Mouse (Mus musculus): ENCODE data around the gene Add3.

Add3 gene

DNA sequence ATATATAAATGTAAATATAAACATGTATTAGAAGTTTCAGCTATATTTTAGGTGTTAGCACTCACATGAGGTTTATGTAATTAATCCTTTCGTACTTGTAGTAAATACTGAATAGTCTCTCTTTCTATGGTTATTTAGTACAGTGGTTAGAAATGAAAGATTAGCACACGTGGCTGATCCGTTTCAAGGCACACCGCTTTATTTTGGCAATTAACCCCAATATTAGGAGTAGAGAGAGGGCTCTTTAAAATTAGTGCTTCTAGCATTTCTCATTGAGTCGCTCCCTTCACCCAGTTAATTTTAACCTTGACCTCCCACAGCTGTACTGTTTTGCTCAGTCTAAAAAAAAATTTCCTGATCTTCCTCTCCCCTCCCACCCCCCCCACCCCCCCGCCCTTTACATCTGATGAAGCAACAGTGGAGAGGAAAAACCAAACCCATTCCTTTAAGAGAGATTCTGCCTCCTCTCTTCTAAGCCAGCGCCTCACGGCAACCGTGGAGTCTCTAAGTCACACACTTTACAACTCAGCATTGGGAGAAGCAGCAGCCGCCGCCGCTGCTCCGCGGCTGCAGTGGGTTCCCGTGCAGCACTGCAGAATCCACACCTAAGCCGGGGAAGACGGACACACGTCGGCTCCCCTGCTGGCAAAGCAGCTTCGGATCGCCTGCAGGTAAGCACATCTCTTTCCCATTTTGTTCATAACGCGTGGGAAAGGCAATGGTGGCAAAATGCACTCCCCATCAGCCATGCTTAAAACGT is at the start of gene Add3:
Add3 (plus strand) TSS at position 400 of the 760 bp plus-strand sequence.
- DNase-seq: peak; percentile 38

DNA sequence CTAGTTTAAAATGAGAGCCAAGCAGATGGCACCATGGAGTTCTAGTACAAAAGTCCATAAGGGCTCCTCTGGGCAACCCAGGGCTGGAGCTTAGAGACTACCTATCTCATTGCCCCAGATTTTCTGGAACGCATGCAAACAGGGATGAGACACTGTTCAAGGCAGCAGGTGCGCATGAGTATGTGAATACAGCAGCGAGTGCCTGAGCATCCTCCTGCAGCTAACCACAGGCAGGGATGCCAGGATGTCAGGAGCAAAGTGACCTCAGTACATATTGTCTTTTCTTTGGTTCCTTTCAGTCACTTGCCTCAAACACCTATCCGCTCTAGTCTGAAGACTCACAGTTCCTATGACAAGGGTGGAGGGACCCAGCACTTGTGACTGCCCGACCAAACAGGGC is 49.6 kb upstream of the Add3 start:
- DNase-seq: no peak

GRCm38 (mm10) chr19:53092251-53092650 is 48.0 kb upstream of the Add3 start:
- no peak for DNase-seq

DNA sequence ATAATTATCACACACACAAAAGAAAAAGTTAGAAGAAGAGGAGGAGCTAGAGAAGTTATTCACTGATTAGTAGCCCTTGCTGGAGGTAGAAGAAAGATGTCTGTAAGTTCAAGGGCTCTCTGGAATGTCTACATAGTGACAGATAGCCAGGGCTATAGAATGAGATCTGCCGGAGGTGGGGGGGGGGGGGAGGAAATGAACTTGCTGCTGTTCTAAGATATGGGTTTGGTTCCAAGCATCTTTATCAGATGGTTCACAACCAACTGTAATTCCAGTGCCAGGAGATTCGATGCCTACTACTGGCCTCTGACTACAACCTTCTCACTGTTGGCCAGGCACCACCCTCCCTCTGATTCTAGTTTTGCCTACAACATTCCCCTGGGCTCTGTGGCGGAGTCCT is 46.9 kb upstream of the Add3 start:
- no peak for DNase-seq

DNA sequence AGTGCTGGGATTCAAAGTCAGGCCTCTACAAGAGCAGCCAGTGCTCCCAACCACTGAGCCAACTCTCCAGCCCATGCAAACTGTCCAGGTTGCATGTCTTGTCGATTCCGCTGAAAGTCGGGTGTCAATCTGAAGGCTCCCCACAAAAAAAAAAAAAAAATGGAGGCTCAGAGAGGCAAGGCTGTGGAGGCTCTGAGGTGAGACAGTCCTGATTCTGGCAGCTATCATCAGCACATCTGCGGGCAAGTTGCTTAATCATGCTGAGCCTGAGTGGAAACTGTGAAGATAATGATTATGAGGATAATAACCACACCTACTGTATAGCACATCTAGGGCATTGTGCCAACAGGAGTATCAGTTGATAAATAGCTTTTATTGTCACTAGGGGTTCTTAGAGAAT is 45.6 kb upstream of the Add3 start:
- no peak for DNase-seq

- DNase-seq: no peak
Observed at GRCm38 (mm10) chr19:53101374-53102300, 38.6 kb upstream of the Add3 start.

GRCm38 (mm10) chr19:53105374-53106090 is 34.7 kb upstream of the Add3 start:
- DNase-seq: peak; percentile 88

DNA sequence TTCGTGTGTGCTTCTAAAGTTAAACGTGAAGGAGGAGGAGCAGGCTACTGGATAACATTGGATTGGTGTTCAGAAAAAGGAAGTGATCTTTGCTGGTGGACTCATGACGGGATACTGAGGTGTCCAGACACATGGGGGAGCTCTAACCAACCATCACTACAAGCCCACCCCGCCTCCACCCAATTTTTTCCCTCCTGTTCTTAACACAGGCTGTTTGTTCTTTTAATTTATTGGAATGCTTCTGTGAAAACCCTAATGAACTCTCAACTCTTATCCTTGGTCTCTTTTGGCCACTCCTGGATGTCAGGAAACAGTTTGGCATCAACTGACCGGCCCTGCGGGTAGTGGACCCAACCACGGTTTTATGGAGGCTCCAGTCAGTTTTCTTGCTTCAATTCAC is 33.3 kb upstream of the Add3 start:
- peak; percentile 73 for DNase-seq

- DNase-seq: peak; percentile 44
Observed at GRCm38 (mm10) chr19:53107361-53108247, 32.6 kb upstream of the Add3 start.

DNA sequence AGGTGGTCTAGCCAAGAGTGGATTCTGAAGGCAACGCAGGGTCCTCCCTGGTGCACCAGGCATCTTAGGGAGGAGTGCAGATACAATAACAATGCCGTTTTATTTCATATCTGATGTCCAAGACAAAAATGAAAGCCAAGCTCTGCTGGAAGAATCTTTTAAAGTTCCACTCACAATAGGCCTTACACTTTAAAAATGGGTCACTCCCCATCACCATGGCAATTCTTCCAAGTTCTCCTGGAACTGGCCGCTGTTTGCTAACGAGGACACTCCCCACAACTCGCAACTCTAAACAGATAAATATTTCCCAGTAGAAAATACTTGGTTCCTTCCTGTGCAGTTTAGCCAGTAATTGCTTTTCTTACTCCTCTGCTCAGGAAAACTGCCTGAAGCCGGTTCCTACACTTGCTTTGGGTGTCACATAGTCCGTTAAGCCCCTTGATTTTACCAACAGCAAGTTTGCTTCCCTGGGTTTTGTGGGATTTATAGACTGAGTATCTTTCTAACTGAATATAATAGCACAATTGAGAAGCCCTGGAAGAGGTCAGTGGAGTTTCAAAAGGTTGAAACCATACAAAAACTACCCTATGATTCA is 28.1 kb upstream of the Add3 start:
- DNase-seq: peak; percentile 38

GRCm38 (mm10) chr19:53119255-53119795 is 20.9 kb upstream of the Add3 start:
- DNase-seq: peak; percentile 65

DNA sequence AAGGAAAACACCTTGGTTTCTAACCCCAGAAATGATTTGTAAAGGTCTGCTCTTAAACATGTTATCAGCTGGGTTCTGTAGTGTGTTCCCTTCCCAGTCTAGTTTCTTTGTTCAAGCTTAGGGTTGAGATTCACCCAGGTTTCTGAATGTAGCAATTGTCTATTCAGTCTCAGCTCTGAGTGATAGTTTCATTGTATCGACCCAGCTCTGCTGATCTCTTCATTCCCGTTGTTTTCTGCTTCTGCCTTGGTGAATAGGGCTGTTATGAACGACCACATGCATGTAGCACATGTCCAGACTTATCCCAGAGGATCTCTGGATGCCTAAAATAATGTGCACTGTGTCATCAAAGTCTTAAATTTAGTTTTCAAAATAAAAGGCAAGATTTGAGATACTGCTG is 19.8 kb upstream of the Add3 start:
- no peak for DNase-seq

DNA sequence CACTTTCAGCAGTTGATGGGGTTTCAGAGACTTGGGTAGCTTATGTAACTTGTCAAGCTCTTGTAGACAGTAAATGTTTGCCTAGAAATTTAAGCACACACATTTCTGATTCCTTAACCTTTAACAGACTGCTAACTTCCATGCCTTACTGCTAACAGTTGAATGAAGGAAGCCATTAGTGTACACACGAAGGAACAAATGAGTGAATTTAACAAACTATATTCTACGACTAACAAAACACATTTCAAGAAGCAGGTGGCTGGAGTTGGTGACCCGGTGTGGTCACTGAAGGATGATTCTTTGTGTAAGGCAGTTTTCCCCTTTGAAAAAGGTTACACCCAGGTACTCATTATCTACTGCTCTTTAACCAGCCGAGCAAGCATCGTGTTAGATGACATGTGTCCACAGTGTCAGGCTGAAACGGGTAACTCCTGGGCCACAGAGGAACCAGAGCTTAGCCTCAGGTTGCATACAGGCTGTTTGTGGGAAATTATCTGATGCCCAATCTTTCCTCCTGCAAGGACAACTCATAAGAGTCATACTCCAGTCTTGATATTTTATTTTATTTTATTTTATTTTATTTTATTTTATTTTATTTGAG is 17.5 kb upstream of the Add3 start:
- DNase-seq: no peak

- no peak for DNase-seq
Observed at GRCm38 (mm10) chr19:53123301-53123700, 16.9 kb upstream of the Add3 start.

DNA sequence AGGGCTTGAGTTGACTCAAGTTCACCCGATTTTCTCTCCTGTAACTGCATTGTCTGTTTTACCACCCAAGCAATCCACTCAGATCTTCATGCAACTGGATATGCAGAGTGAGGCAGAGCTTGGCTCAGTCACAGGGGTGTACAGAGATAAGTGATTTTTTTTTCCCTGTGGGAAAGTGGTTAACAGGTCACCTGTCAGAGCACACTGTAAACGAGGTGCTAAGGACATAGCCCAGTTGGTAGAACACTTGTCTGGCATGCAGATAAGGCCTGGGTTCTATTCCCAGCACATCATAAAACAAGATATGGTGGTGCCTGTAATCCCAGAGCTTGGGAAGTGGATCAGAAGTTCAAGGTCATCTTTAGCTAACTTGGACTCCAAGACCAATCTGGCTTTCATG is 14.6 kb upstream of the Add3 start:
- no peak for DNase-seq

GRCm38 (mm10) chr19:53126546-53126945 is 13.7 kb upstream of the Add3 start:
- DNase-seq: no peak

DNA sequence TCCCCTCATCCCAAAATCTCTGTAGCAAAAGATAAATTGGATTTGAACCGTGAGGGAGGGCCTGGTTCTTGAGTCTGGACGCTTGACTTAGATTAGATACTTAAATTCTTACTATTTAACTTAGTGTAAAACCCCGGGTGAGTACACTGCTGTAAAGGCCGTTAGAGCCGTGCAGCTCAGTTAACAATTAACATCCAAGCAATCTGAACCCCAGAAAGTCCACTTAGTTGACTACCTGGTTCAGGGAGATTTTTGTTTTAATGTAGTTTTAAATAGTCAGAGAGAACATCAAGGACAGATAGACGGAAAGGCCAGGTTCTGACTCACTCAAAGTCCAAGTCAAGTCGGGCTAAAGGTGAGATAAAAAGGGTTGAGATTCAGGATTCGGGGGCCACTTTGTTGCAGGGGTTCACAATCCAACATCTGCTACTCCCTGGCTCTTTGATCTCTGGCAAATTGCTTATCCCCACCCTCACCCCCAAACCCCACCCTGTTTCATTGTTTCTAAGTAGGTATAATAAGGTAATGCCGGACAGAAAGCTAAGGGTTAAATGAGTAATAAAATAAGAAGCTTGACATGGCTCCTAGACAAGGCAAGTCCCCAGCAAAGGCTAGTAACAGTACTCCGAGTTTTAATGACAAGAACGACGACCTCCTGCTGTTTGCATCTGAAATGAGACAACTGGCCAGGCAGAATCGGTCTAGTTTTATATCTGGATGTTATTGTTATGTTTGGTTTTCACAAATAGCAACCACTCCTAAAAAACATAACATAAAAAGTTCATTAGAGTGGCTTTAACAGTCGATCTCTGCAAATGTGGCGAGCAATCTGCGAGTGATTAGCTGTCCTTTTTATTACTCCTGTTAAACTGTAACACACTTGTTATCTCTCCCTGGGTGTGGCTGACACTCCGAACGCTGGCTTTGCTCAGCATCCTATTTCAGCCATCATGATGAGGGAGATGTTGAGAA is 12.6 kb upstream of the Add3 start:
- peak; percentile 21 for DNase-seq

- DNase-seq: peak; percentile 64
Observed at GRCm38 (mm10) chr19:53128494-53129337, 11.5 kb upstream of the Add3 start.

Measured in lung, postnatal 36 days (tissue).